Mouse (Mus musculus) kidney, embryonic 14.5 days (tissue): ENCODE data around the gene Abhd6. TPM values are rescaled to one million over a fixed set of nuclear protein-coding genes. Genes with fewer than 3 reads are reported as not detected.

Source experiments
- ATAC-seq: fragments of 200-750 bp; cut with Nextera tagmentation; 2 replicates; pipeline ENCODE4 v1.8.0; 2017; ENCODE audit warnings: moderate number of reproducible peaks, mild to moderate bottlenecking, moderate TSS enrichment, moderate library complexity; ENCODE audit not compliant: low FRiP score, low TSS enrichment
- H3K27ac ChIP-seq: fragments of 300-500 bp; sonication (generic); 2 replicates; pipeline ENCODE4 v1.5.1; 2014; ENCODE audit warnings: low read depth, mild to moderate bottlenecking, low read length, moderate library complexity, mixed read lengths
- H3K27me3 ChIP-seq: fragments of 300-500 bp; sonication (generic); 2 replicates; pipeline ENCODE4 v1.6.1; 2014; ENCODE audit warnings: mild to moderate bottlenecking, low read length; ENCODE audit not compliant: control insufficient read depth, insufficient read depth
- H3K36me3 ChIP-seq: fragments of 300-500 bp; sonication (generic); 2 replicates; pipeline ENCODE4 v1.6.1; 2014; ENCODE audit warnings: low read length, mixed read lengths; ENCODE audit not compliant: control insufficient read depth, insufficient read depth
- H3K4me1 ChIP-seq: fragments of 300-500 bp; sonication (generic); 2 replicates; pipeline ENCODE4 v1.6.1; 2014; ENCODE audit warnings: low read length, mixed read lengths; ENCODE audit not compliant: control insufficient read depth, insufficient read depth
- H3K4me2 ChIP-seq: fragments of 300-500 bp; sonication (generic); replicated peaks from 2 replicates; pipeline ENCODE4 v1.6.1; 2014; ENCODE audit warnings: low read depth, mild to moderate bottlenecking, low read length
- H3K4me3 ChIP-seq: fragments of 300-500 bp; sonication (generic); 2 replicates; pipeline ENCODE4 v1.5.1; 2014; ENCODE audit warnings: mild to moderate bottlenecking, low read length
- H3K9ac ChIP-seq: fragments of 300-500 bp; sonication (generic); 2 replicates; pipeline ENCODE4 v1.6.1; 2014; ENCODE audit warnings: low read depth, mild to moderate bottlenecking, low read length, moderate library complexity
- H3K9me3 ChIP-seq: fragments of 300-500 bp; sonication (generic); 2 replicates; pipeline ENCODE4 v1.6.1; 2016; ENCODE audit warnings: low read length; ENCODE audit not compliant: control insufficient read depth
- WGBS: fragments of 180-500 bp; shearing (Covaris S2); extraction: QIAGEN DNeasy Blood & Tissue Kit; methylation state at CpG from one replicate; pipeline ENCODE4 v1.1.7; 2014; 5-methylcytosine and 5-hydroxymethylcytosine counted together
- polyA plus RNA-seq: library from polyadenylated mRNA; unstranded; fragments of >200 nt; fragmentation: Nextera tagmentation; extraction: Ambion mirVana; gene quantifications from 2 replicates; pipeline ENCODE4 v1.2.1, GENCODE M21; 2014

The Abhd6 gene
- 25.4 and 25.7 TPM in 2 replicates for polyA plus RNA-seq

DNA sequence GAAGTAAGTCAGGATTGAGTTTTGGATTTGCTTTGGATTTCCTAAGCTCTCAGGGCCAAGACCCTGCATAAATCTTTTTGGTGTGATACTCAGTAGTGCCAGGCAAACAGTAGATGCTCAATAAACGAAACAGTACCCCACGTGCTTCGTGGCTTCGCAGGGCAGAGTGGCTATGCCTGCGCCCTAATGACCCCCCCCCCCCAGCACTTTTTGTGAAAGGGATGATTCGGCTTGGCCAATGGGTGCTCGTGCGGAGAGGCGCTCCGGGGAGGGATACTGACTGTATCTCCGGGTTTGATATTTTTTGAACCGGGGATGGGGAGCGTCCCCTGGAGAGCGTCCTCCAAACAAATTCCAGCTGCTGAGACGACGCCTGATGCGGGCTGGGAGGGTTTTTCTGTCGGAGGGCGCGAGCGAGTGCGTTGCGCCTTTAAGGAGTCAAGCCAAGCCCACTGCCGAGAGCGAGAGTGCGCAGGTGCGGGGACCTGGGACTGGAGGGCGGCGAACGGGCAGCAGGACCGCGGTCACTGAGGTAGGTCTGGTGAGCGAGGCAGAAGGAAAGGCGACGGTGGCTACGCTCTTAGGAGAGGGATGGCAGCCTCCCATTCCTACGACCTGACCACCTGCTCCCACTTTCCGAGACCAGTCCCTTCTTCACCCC, at the start of gene Abhd6:
Gene Abhd6, plus strand, starts transcription at position 471 of the 661 bp plus-strand sequence.
- H3K9ac ChIP-seq: peak within 1 kb of the TSS; percentile 58
- peak within 1 kb of the TSS; percentile 58 for H3K4me3 ChIP-seq
- ATAC-seq: peak; percentile 82
- 1% methylated on average over 38 of the region's 38 CpGs for WGBS
- peaks cover 8% of the 10 kb centered on the region; the same call in 1 of the 2 replicates for H3K4me1 ChIP-seq
- peaks cover 2% of the 10 kb centered on the region for H3K27me3 ChIP-seq
- H3K4me2 ChIP-seq: peak within 1 kb of the TSS; percentile 81
- H3K9me3 ChIP-seq: no peaks in the 10 kb centered on the region
- H3K27ac ChIP-seq: no peak within 1 kb of the TSS
- no peaks in the 10 kb centered on the region for H3K36me3 ChIP-seq

- 36% methylated on average over 6 of the region's 6 CpGs for WGBS
- no peak overlapping the region for H3K9ac ChIP-seq
- no peak overlapping the region for H3K27ac ChIP-seq
- peaks cover 14% of the 10 kb centered on the region for H3K36me3 ChIP-seq
- no peaks in the 10 kb centered on the region for H3K9me3 ChIP-seq
- H3K4me2 ChIP-seq: no peak overlapping the region
- no peaks in the 10 kb centered on the region for H3K27me3 ChIP-seq
- ATAC-seq: no peak
- H3K4me3 ChIP-seq: no peak overlapping the region
- no peaks in the 10 kb centered on the region; the same call in 1 of the 2 replicates for H3K4me1 ChIP-seq
Measured at GRCm38 (mm10) chr14:7954071-7954471, 48.6 kb upstream of the Abhd6 start.

GRCm38 (mm10) chr14:7956427-7956826, 46.3 kb upstream of the Abhd6 start:
- WGBS: 67% methylated on average over 10 of the region's 10 CpGs
- H3K9me3 ChIP-seq: no peaks in the 10 kb centered on the region

DNA sequence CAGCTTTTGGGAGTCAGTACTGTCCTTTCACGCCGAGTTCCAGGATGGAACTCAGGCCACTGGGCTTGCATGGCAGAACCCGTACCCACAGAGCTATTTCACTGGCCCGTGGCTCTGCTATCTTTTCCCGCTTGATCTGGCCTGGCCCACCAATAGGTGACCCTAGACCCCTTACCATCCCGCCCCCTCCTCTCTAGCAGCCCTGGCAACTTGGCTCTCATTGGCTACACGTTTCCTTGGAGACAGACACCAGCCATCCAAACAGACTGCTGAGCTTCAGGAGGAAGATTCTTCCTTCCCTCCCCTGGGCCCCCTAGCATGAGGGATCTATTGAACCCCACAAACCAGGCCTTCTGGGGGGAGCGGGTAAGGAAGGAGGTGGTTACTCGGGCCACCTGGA, 45.7 kb upstream of the Abhd6 start, which contains the start of gene Gm45521:
Gene Gm45521, plus strand, starts transcription at position 240 of the 400 bp plus-strand sequence.
- Histone ChIP-seq H3K4me1 (no peaks in the 10 kb centered on the region; the same call in 1 of the 2 replicates), H3K9me3 (no peaks in the 10 kb centered on the region), H3K36me3 (no peaks in the 10 kb centered on the region), H3K27me3 (no peaks in the 10 kb centered on the region), H3K27ac (no peak within 1 kb of the TSS), H3K9ac (no peak within 1 kb of the TSS), H3K4me3 (no peak within 1 kb of the TSS), H3K4me2 (no peak within 1 kb of the TSS)
- WGBS: 56% methylated on average over 9 of the region's 9 CpGs
- ATAC-seq: no peak

More at GRCm38 (mm10) chr14:7956427-7956826, 46.3 kb upstream of the Abhd6 start:
- Histone ChIP-seq H3K27me3 (no peaks in the 10 kb centered on the region), H3K4me3 (no peak overlapping the region), H3K27ac (no peak overlapping the region), H3K4me2 (no peak overlapping the region), H3K9ac (no peak overlapping the region), H3K36me3 (no peaks in the 10 kb centered on the region), H3K4me1 (no peaks in the 10 kb centered on the region; the same call in 1 of the 2 replicates)
- no peak for ATAC-seq

DNA sequence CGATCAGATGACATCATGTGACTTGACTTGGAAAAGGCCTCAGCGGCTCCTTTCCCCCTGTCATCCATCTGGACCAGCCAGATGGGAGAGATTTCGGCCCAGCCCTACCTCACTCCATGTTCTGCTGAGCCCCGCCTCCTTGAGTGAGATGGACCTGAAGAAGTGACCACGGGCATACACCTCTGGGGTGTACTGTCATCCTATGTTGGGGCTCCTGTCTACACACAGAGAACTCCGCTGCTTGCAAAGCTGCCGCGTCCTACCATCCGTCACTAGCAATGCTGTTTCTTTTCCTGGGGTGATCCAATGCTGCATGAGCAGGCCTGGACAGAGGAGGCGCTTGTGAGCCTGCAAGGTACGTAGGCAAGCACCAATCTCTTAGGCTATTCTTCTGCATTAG, 42.1 kb upstream of the Abhd6 start:
- 55% methylated on average over 11 of the region's 11 CpGs for WGBS
- no peaks in the 10 kb centered on the region for H3K4me1 ChIP-seq
- 0 out of 2 replicates have a peak, but pooled peaks have one; percentile 30 for ATAC-seq

DNA sequence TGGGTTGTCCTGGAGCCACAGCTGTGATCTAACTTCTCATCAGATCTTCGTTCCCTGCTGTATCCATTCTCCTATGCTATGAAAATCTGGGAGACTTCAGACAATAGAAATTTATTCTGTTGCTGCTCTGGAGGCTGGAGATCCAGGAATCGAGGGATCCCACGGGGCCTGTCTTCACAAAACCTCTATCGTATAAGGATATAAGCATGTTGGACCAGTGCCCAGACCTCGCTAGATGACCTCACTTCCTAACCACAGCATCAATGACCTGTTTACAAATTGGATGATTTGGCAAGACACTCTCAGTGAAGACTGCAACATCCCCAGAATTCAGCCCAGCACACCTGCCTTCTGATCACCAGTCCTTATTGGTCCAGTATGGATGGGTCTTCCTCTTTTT, 41.0 kb upstream of the Abhd6 start:
- no peaks in the 10 kb centered on the region for H3K27me3 ChIP-seq
- no peak for ATAC-seq
- no peak overlapping the region for H3K27ac ChIP-seq
- H3K4me2 ChIP-seq: no peak overlapping the region
- no peak overlapping the region for H3K4me3 ChIP-seq
- 63% methylated on average over 5 of the region's 5 CpGs for whole genome bisulfite sequencing
- no peaks in the 10 kb centered on the region for H3K4me1 ChIP-seq
- H3K9me3 ChIP-seq: no peaks in the 10 kb centered on the region
- H3K36me3 ChIP-seq: no peaks in the 10 kb centered on the region
- H3K9ac ChIP-seq: no peak overlapping the region

More for the DNA sequence above, 42.1 kb upstream of the Abhd6 start:
- Histone ChIP-seq H3K4me3 (no peak overlapping the region), H3K36me3 (no peaks in the 10 kb centered on the region), H3K9ac (no peak overlapping the region), H3K27me3 (no peaks in the 10 kb centered on the region), H3K4me2 (no peak overlapping the region), H3K9me3 (no peaks in the 10 kb centered on the region), H3K27ac (no peak overlapping the region)

GRCm38 (mm10) chr14:7962626-7963025, 40.1 kb upstream of the Abhd6 start:
- Histone ChIP-seq H3K4me3 (no peak overlapping the region), H3K9ac (no peak overlapping the region), H3K9me3 (no peaks in the 10 kb centered on the region), H3K4me1 (no peaks in the 10 kb centered on the region), H3K27ac (no peak overlapping the region), H3K36me3 (no peaks in the 10 kb centered on the region), H3K4me2 (no peak overlapping the region), H3K27me3 (no peaks in the 10 kb centered on the region)
- 86% methylated on average over 2 of the region's 2 CpGs for WGBS
- ATAC-seq: no peak

DNA sequence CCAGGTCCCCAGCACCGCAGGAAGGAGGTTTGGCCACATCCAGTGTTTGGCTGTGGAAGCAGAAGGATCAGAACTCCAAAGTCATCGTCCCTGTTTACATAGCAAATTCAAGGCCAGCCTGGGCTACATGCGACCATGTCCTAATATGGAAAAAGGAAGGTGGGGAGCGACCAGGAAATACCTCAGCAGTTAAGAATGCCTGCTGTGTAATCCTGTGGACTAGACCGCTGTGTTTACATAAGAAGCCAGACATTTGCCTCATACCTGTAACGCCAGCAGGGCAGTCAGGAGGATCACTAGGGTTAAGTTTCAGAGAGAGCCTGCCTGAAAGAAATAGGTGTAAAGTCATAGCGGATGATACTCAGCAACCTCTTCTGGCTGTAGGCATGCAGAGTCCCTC, 39.5 kb upstream of the Abhd6 start:
- Histone ChIP-seq H3K36me3 (no peaks in the 10 kb centered on the region), H3K27ac (no peak overlapping the region), H3K4me1 (no peaks in the 10 kb centered on the region), H3K9me3 (no peaks in the 10 kb centered on the region), H3K4me2 (no peak overlapping the region), H3K27me3 (no peaks in the 10 kb centered on the region), H3K9ac (no peak overlapping the region), H3K4me3 (no peak overlapping the region)
- WGBS: 60% methylated on average over 7 of the region's 7 CpGs
- ATAC-seq: no peak

DNA sequence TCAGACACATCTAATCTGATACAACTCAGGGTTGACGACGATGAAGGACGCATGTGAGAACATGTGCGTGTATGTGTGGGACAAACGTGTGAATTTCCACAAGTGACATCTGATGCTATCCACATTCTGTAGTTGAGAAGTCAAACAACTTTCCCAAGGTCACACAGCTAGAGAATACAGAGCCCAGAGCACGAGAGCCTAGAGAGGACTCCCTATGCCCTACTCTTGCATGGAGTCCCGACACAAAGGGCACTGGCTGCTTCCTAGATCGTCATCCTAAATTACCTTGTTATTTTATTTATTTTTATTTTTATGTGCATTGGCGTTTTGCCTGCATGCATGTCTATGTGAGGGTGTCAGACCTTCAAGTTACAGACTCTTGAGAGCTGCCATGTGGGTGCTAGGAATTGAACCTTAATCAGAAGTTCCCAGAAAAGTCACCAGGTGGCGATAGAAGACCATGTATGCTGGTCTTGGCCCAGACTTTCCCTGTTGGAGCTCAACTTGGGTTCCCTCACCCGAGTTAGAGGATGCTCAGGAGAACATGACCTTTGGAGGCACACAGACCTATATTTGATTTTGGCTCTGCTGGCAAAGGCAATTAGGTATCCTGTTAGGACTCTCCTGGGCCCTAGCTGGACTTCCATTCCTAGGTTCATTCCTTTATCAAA, 38.3 kb upstream of the Abhd6 start:
- WGBS: 52% methylated on average over 11 of the region's 11 CpGs
- H3K9me3 ChIP-seq: no peaks in the 10 kb centered on the region
- no peak overlapping the region for H3K4me2 ChIP-seq
- no peaks in the 10 kb centered on the region for H3K4me1 ChIP-seq
- no peaks in the 10 kb centered on the region for H3K27me3 ChIP-seq
- no peak overlapping the region for H3K4me3 ChIP-seq
- H3K36me3 ChIP-seq: no peaks in the 10 kb centered on the region
- no peak overlapping the region for H3K27ac ChIP-seq
- peak; percentile 58; the same call in 1 of the 2 replicates for ATAC-seq
- H3K9ac ChIP-seq: no peak overlapping the region
